Mouse (Mus musculus) CH12.LX (cell line): ENCODE data around the gene Pomp.

Experiments
- CHD1 ChIP-seq: IDR thresholded peaks from 2 replicates; pipeline ENCODE4 v1.6.1; 2012; ENCODE audit warnings: low read depth, low read length, improper control_type of control experiment, inconsistent platforms
- CTCF ChIP-seq, 2 experiments: IDR thresholded peaks in 1 of 2; conservative IDR thresholded peaks in 1 of 2; 2 replicates each; pipeline ENCODE4 v1.5.1; 2011 to 2012; ENCODE audit warnings: low read depth in 2 of 2, low read length in 2 of 2, improper control_type of control experiment in 1 of 2, inconsistent platforms in 1 of 2, mild to moderate bottlenecking in 1 of 2, moderate library complexity in 1 of 2
- E2F4 ChIP-seq: IDR thresholded peaks from 2 replicates; pipeline ENCODE4 v1.6.1; 2011; ENCODE audit warnings: low read depth, low read length, improper control_type of control experiment; ENCODE audit not compliant: insufficient replicate concordance
- EP300 ChIP-seq: IDR thresholded peaks from 2 replicates; pipeline ENCODE4 v1.6.1; 2011; ENCODE audit warnings: low read length, improper control_type of control experiment
- HCFC1 ChIP-seq: IDR thresholded peaks from 2 replicates; pipeline ENCODE4 v1.6.1; 2012; ENCODE audit warnings: low read depth, mild to moderate bottlenecking, inconsistent platforms, low read length, improper control_type of control experiment
- POLR2A ChIP-seq: IDR thresholded peaks from 2 replicates; pipeline ENCODE4 v1.6.1; 2011; ENCODE audit warnings: low read depth, mild to moderate bottlenecking, improper control_type of control experiment, low read length
- ZC3H11A ChIP-seq: IDR thresholded peaks from 2 replicates; pipeline ENCODE4 v1.6.1; 2012; ENCODE audit warnings: low read depth, mild to moderate bottlenecking, inconsistent platforms, low read length, improper control_type of control experiment
- ZMIZ1 ChIP-seq: IDR thresholded peaks from 2 replicates; pipeline ENCODE4 v1.6.1; 2012; ENCODE audit warnings: low read depth, mild to moderate bottlenecking, inconsistent platforms, low read length, improper control_type of control experiment

DNA sequence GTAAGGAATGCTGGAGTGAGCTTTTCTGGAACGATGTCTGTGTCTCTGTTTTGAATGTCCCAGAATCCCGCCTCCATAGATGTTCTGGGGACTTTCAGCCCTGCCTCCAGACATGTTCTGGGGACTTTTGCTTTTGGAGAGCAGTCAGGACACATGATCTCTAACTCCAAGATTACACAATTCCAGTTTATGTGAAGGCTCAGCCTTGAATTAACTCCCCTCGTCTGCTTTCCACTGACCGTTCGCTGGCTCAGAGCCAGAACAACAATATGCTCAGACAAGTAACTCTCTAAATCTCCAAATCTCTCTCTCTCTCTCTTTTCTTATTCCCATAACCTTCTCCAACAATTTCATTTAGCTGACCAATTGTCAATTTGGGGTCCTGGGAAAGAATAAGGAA lies 12.9 kb upstream of the Pomp start:
- no peak for TF ChIP-seq ZC3H11A
- TF ChIP-seq POLR2A = no peak
- TF ChIP-seq CTCF (conservative IDR thresholded peaks at IDR 0.05 in 1 of 2, IDR thresholded peaks at IDR 0.05 in 1 of 2; ENCODE audit: low read depth in 2 of 2, low read length in 2 of 2) = no peak
- TF ChIP-seq EP300 = no peak
- no peak for TF ChIP-seq CHD1
- no peak for TF ChIP-seq E2F4
- TF ChIP-seq ZMIZ1 = no peak
- TF ChIP-seq HCFC1 = no peak
